Mouse (Mus musculus): Measurements from ENCODE around the gene Actr6.
"Not testable (repeated sequence)": the region's sequence is repeated elsewhere in the genome, so short reads cannot be mapped to it uniquely, and the experiment has no call there.

The Actr6 gene

DNA sequence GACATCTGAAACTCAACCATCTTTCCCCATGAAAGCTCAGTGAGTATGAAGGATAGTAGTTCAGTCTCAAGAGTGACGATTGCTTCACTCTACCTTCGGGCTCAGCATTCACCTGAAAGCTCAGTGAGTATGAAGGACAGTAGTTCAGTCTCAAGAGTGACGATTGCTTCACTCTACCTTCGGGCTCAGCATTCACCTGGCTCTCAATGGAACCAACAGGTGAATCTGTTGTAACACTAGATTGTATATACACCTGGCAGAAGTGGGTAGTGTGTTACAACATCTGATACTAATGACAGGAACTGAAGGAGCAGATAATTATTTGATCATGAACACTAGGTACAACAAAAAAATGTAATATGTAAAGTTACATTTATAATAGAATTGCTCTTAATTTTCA lies 50.4 kb downstream of the Actr6 start:
- in situ Hi-C loops (cut with MboI, MseI) = no loop called here

DNA sequence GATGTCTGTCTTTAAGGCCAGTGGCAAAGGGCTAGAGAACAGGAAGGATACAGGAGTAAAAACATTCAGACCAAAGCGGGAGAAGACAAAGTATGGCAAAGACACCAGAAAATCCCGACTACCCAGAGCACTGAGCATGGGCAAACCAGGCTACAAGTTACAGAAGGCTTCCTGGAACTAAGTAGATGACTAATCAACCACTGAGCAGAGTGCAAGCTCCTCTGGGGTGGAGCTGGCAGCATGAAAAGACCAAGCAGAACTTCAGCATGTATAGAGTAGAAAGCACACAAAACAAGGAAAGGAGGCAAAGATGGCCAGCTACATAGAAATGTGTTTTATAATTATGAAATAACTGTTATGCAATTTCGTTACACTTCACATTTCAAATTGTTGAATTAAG lies 51.6 kb downstream of the Actr6 start:
- in situ Hi-C loops (cut with MboI, MseI) = no loop called here

DNA sequence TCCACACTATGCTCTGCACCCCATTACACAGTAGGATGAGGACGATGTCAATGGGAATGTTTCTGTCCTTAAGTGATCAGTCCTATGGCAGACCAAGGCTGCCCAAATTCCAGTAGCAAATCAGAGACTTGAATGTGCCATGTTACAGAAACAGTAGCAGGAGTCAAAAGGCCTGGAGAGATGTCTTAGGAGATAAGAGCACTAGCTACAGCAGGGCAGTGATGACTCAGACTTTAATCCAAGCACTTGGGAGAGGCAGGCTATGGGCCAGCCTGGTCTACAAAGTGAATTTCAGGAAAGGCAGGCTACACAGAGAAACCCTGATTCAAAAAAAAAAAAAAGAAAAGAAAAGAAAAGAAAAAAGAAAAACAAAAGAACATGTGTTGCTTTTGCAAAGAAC lies 52.6 kb downstream of the Actr6 start:
- in situ Hi-C loops (cut with MboI, MseI) = no loop called here

DNA sequence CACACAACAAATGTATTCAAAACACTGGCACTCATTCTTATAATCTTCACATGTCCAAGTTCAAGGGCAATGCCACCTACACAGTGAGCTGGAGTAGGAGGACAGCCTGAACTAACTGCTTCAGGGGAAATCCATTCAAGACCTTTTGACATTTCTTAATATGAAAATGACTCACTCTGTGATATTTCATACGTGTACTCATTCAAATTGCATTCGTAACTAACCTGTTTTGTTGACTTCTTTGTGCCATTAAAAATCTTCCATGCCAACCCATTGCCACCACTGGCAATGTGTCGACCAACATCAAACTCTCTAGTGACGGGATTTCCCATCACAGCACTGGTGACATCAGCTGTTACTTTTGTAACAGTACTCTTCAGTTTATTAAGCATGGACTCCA lies 54.0 kb downstream of the Actr6 start:
- in situ Hi-C loops (cut with MboI, MseI) = no loop called here

DNA sequence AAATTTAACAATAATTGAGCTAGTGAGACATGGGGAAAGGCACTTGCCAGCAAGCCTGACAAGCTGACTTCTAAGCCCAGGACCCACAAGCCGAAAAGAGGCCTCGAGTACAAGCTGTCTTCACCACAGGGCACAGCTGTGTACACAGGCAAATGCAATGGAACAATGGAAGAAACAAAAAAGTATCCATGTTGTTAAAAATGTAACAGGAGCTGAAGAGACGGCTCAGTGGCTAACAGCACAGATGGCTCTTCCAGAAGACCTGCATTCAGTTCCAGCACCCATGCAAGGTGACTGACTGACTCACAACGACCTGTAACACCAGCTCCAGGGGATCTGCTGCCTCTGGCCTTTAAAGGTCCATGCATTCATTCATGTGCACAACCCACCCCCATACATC lies 55.5 kb downstream of the Actr6 start:
- in situ Hi-C loops (cut with MboI, MseI) = no loop called here

DNA sequence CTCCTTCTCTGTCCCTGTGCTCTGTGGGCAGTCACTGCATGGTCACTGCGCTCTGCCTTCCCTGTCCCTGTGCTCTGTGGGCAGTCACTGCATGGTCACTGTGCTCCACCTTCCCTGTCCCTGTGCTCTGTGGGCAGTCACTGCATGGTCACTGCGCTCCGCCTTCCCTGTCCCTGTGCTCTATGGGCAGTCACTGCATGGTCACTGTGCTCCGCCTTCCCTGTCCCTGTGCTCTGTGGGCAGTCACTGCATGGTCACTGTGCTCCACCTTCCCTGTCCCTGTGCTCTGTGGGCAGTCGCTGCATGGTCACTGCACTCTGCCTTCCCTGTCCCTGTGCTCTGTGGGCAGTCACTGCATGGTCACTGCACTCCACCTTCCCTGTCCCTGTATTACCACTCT lies 61.7 kb downstream of the Actr6 start:
- in situ Hi-C loops (cut with MboI, MseI) = not testable (repeated sequence)

DNA sequence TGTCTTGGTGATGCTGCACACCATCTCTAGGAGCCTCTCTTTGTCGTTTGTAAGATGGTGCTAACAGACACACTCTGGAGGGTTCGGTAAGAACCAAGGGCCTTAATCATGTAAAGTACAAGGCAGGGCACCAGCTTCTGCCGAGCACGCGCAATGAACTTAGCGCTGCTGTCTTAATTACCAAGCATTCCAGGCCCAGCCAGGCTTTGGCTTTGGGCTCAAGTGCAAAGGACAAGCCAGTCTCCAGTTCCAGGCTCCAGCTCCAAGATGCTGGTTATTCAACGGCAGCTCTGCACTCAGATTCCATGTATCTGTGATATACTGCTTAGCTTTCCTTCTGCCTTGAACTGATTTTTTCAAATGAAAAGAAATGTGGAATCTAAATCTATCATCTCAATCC lies 64.5 kb downstream of the Actr6 start:
- in situ Hi-C loops (cut with MboI, MseI) = no loop called here

DNA sequence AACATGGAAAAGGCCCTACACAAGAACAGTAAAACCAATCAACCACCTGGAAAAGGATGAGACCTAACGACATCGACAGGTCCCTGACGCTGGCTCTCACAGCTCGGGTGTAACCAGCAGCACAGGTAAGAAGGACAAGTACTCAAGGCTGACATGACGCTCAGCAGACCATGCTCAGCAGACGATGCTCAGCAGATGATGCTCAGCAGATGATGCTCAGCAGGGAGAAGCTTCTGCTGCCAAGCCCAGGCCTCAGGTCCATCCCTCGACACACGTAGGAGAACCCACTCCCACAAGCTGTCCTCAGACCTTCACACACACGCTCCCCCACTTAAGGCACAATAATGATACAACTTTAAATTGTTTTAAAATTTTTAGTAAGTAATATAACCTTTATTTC lies 66.4 kb downstream of the Actr6 start:
- in situ Hi-C loops (cut with MboI, MseI) = no loop called here

DNA sequence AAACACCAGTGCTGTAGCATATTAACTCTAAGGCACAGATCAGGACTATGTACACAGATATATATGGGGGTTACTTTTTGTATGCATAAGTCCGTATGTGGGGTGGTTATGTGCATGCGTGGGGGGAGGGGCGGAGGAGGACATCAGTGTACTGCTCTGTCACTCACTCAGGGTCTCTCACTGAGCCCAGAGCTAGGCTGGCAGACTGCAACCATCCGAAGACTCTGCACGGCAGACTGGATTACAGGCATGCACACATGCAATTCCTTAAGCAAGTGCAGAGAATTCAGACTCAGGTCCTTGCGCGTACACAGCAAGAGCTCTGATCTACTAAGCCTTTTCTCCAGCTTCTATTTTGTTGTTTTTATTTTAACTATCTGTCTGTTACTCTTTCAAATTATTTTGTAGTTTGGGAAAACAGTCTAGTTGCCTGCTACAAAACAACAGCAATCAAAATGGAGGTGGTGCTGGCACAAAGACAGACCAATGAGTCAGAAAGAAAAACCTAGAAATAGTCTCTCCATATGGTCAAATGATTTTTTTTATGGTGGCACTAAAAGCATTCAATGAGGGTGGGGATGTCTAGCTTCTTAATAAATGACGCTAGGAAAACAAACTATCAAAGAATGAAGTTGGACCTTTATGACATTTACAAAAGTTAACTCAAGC lies 67.0 kb downstream of the Actr6 start:
- in situ Hi-C loops (cut with MboI, MseI) = no loop called here

Measured in regulatory T cell (primary cell).